Mouse (Mus musculus): Measurements from ENCODE around the gene Adcy6. TPM values are rescaled to one million over a fixed set of nuclear protein-coding genes. Genes with fewer than 3 reads are reported as not detected.

Gene Adcy6
- 10.4 and 10.8 TPM in 2 replicates for polyA plus RNA-seq (2015; fragmentation: Nextera tagmentation; extraction: Ambion mirVana)

- H3K27me3 ChIP-seq (replicated peaks), result no peaks in the 10 kb centered on the region
- 1% methylated on average over 58 of the region's 75 CpGs for WGBS
- no peaks in the 10 kb centered on the region for H3K9me3 ChIP-seq (replicated peaks)
- ATAC-seq (ENCODE audit: low FRiP score), result peak; percentile 89
- peak within 1 kb of the TSS; percentile 87 for H3K27ac ChIP-seq (replicated peaks)
- H3K4me1 ChIP-seq, result peaks cover 43% of the 10 kb centered on the region
- peak within 1 kb of the TSS; percentile 78 for H3K9ac ChIP-seq (replicated peaks)
- H3K4me2 ChIP-seq, result peak within 1 kb of the TSS; percentile 92
- H3K36me3 ChIP-seq, result no peaks in the 10 kb centered on the region
- peak within 1 kb of the TSS; percentile 80 for H3K4me3 ChIP-seq (replicated peaks)
Observed at GRCm38 (mm10) chr15:98609331-98610130, at the start of gene Adcy6. Adcy6 (minus strand) TSS chr15:98610076.

GRCm38 (mm10) chr15:98656982-98657751 lies 47.3 kb upstream of the Adcy6 start:
- Histone ChIP-seq H3K4me1 (peaks cover 10% of the 10 kb centered on the region), H3K36me3 (peaks cover 65% of the 10 kb centered on the region)
- no peak for ATAC-seq (ENCODE audit: low FRiP score)

GRCm38 (mm10) chr15:98652174-98652573 lies 42.3 kb upstream of the Adcy6 start:
- ATAC-seq (ENCODE audit: low FRiP score), result no peak
- no peak overlapping the region for H3K9ac ChIP-seq (replicated peaks)
- peaks cover 95% of the 10 kb centered on the region for H3K36me3 ChIP-seq
- no peak overlapping the region for H3K4me3 ChIP-seq (replicated peaks)
- no peaks in the 10 kb centered on the region for H3K9me3 ChIP-seq (replicated peaks)
- H3K27ac ChIP-seq (replicated peaks), result no peak overlapping the region
- H3K27me3 ChIP-seq (replicated peaks), result no peaks in the 10 kb centered on the region
- WGBS, result 97% methylated on average over 8 of the region's 8 CpGs
- H3K4me2 ChIP-seq, result no peak overlapping the region
- H3K4me1 ChIP-seq, result no peaks in the 10 kb centered on the region

More at GRCm38 (mm10) chr15:98656982-98657751, 47.3 kb upstream of the Adcy6 start:
- H3K4me3 ChIP-seq (replicated peaks), result no peak overlapping the region
- no peaks in the 10 kb centered on the region for H3K27me3 ChIP-seq (replicated peaks)
- H3K4me2 ChIP-seq, result no peak overlapping the region
- H3K9ac ChIP-seq (replicated peaks), result no peak overlapping the region
- WGBS, result 87% methylated on average over 15 of the region's 15 CpGs
- H3K9me3 ChIP-seq (replicated peaks), result no peaks in the 10 kb centered on the region
- H3K27ac ChIP-seq (replicated peaks), result no peak overlapping the region

- Histone ChIP-seq H3K9ac (replicated peaks) (no peak overlapping the region), H3K4me3 (replicated peaks) (no peak overlapping the region), H3K4me2 (no peak overlapping the region), H3K36me3 (peaks cover 95% of the 10 kb centered on the region), H3K4me1 (no peaks in the 10 kb centered on the region), H3K9me3 (replicated peaks) (no peaks in the 10 kb centered on the region), H3K27ac (replicated peaks) (no peak overlapping the region), H3K27me3 (replicated peaks) (no peaks in the 10 kb centered on the region)
- WGBS, result 93% methylated on average over 15 of the region's 15 CpGs
- ATAC-seq (ENCODE audit: low FRiP score), result no peak
Observed at GRCm38 (mm10) chr15:98651431-98651830, 41.6 kb upstream of the Adcy6 start.

GRCm38 (mm10) chr15:98648071-98648470 lies 38.2 kb upstream of the Adcy6 start:
- WGBS, result 98% methylated on average over 3 of the region's 3 CpGs
- Histone ChIP-seq H3K4me1 (no peaks in the 10 kb centered on the region), H3K9me3 (replicated peaks) (no peaks in the 10 kb centered on the region), H3K36me3 (peaks cover 98% of the 10 kb centered on the region), H3K9ac (replicated peaks) (no peak overlapping the region), H3K4me2 (no peak overlapping the region), H3K27me3 (replicated peaks) (no peaks in the 10 kb centered on the region), H3K27ac (replicated peaks) (no peak overlapping the region), H3K4me3 (replicated peaks) (no peak overlapping the region)
- ATAC-seq (ENCODE audit: low FRiP score), result no peak

- ATAC-seq (ENCODE audit: low FRiP score), result no peak
Observed at GRCm38 (mm10) chr15:98647308-98647707, 37.4 kb upstream of the Adcy6 start.

GRCm38 (mm10) chr15:98646737-98647136 lies 36.9 kb upstream of the Adcy6 start:
- no peak overlapping the region for H3K9ac ChIP-seq (replicated peaks)
- peaks cover 98% of the 10 kb centered on the region for H3K36me3 ChIP-seq
- H3K4me1 ChIP-seq, result no peaks in the 10 kb centered on the region
- H3K4me3 ChIP-seq (replicated peaks), result no peak overlapping the region
- H3K4me2 ChIP-seq, result no peak overlapping the region
- H3K27ac ChIP-seq (replicated peaks), result no peak overlapping the region
- WGBS, result 91% methylated on average over 8 of the region's 8 CpGs
- no peak for ATAC-seq (ENCODE audit: low FRiP score)
- no peaks in the 10 kb centered on the region for H3K9me3 ChIP-seq (replicated peaks)
- no peaks in the 10 kb centered on the region for H3K27me3 ChIP-seq (replicated peaks)

More at GRCm38 (mm10) chr15:98647308-98647707, 37.4 kb upstream of the Adcy6 start:
- no peaks in the 10 kb centered on the region for H3K9me3 ChIP-seq (replicated peaks)
- peaks cover 98% of the 10 kb centered on the region for H3K36me3 ChIP-seq
- H3K27me3 ChIP-seq (replicated peaks), result no peaks in the 10 kb centered on the region
- H3K4me1 ChIP-seq, result no peaks in the 10 kb centered on the region
- no peak overlapping the region for H3K4me2 ChIP-seq
- no peak overlapping the region for H3K27ac ChIP-seq (replicated peaks)
- H3K9ac ChIP-seq (replicated peaks), result no peak overlapping the region
- H3K4me3 ChIP-seq (replicated peaks), result no peak overlapping the region
- WGBS, result 87% methylated on average over 10 of the region's 10 CpGs

- WGBS, result 87% methylated on average over 24 of the region's 24 CpGs
- H3K4me2 ChIP-seq, result no peak overlapping the region
- no peaks in the 10 kb centered on the region for H3K27me3 ChIP-seq (replicated peaks)
- no peak overlapping the region for H3K27ac ChIP-seq (replicated peaks)
- H3K4me3 ChIP-seq (replicated peaks), result no peak overlapping the region
- H3K4me1 ChIP-seq, result no peaks in the 10 kb centered on the region
- peaks cover 98% of the 10 kb centered on the region for H3K36me3 ChIP-seq
- ATAC-seq (ENCODE audit: low FRiP score), result no peak
- H3K9me3 ChIP-seq (replicated peaks), result no peaks in the 10 kb centered on the region
- no peak overlapping the region for H3K9ac ChIP-seq (replicated peaks)
Observed at GRCm38 (mm10) chr15:98645057-98646026, 35.5 kb upstream of the Adcy6 start.

GRCm38 (mm10) chr15:98644406-98644805 lies 34.5 kb upstream of the Adcy6 start:
- Histone ChIP-seq H3K27me3 (replicated peaks) (no peaks in the 10 kb centered on the region), H3K4me2 (no peak overlapping the region), H3K36me3 (peaks cover 97% of the 10 kb centered on the region), H3K9ac (replicated peaks) (no peak overlapping the region), H3K27ac (replicated peaks) (no peak overlapping the region), H3K4me3 (replicated peaks) (no peak overlapping the region), H3K9me3 (replicated peaks) (no peaks in the 10 kb centered on the region), H3K4me1 (no peaks in the 10 kb centered on the region)
- WGBS, result 85% methylated on average over 12 of the region's 12 CpGs
- ATAC-seq (ENCODE audit: low FRiP score), result no peak

GRCm38 (mm10) chr15:98640157-98640556 lies 30.3 kb upstream of the Adcy6 start:
- no peak overlapping the region for H3K27ac ChIP-seq (replicated peaks)
- no peak overlapping the region for H3K4me2 ChIP-seq
- 31% methylated on average over 8 of the region's 8 CpGs for WGBS
- H3K9me3 ChIP-seq (replicated peaks), result no peaks in the 10 kb centered on the region
- no peak overlapping the region for H3K4me3 ChIP-seq (replicated peaks)
- no peak for ATAC-seq (ENCODE audit: low FRiP score)
- H3K4me1 ChIP-seq, result peaks cover 28% of the 10 kb centered on the region
- H3K36me3 ChIP-seq, result peaks cover 55% of the 10 kb centered on the region
- no peaks in the 10 kb centered on the region for H3K27me3 ChIP-seq (replicated peaks)
- H3K9ac ChIP-seq (replicated peaks), result no peak overlapping the region

GRCm38 (mm10) chr15:98637155-98637554 lies 27.3 kb upstream of the Adcy6 start:
- H3K4me3 ChIP-seq (replicated peaks), result no peak overlapping the region
- H3K9ac ChIP-seq (replicated peaks), result no peak overlapping the region; the same call in 1 of the 2 replicates
- H3K4me1 ChIP-seq, result peaks cover 50% of the 10 kb centered on the region
- 39% methylated on average over 3 of the region's 3 CpGs for whole genome bisulfite sequencing
- H3K36me3 ChIP-seq, result peaks cover 27% of the 10 kb centered on the region
- H3K4me2 ChIP-seq, result peak overlapping the region; percentile 86
- H3K27me3 ChIP-seq (replicated peaks), result no peaks in the 10 kb centered on the region
- H3K9me3 ChIP-seq (replicated peaks), result no peaks in the 10 kb centered on the region
- ATAC-seq (ENCODE audit: low FRiP score), result no peak
- H3K27ac ChIP-seq (replicated peaks), result no peak overlapping the region
